Mouse (Mus musculus) kidney, postnatal 25 days (tissue): ENCODE data around the gene Cetn2.

Experiments
- DNase-seq, 2 experiments: peaks; one replicate each; pipeline ENCODE4 v3.0.0; 2021; ENCODE audit warnings: mixed read lengths in 2 of 2

The Cetn2 gene

GRCm38 (mm10) chrX:72917884-72918681 lies at the start of gene Cetn2, which contains the start of gene Nsdhl:
Gene Cetn2, minus strand, starts transcription at chrX:72918411.
Gene Nsdhl, plus strand, starts transcription at chrX:72918557.
- DNase-seq: peak; percentile 89 to 96

GRCm38 (mm10) chrX:72962743-72963142 lies 44.5 kb upstream of the Cetn2 start:
- no peak for DNase-seq

GRCm38 (mm10) chrX:72961511-72961910 lies 43.3 kb upstream of the Cetn2 start:
- no peak for DNase-seq

GRCm38 (mm10) chrX:72960431-72960830 lies 42.2 kb upstream of the Cetn2 start:
- DNase-seq: peak in 1 of 2 experiments; percentile 56

- DNase-seq: no peak
These were observed 38.3 kb upstream of the Cetn2 start for GRCm38 (mm10) chrX:72956486-72956885.

GRCm38 (mm10) chrX:72953464-72953863 lies 35.3 kb upstream of the Cetn2 start:
- peak; percentile 35 to 74 for DNase-seq

GRCm38 (mm10) chrX:72921391-72921790 lies 3.2 kb upstream of the Cetn2 start:
- DNase-seq: no peak

- DNase-seq: no peak
These were observed 460 bp upstream of the Cetn2 start for GRCm38 (mm10) chrX:72918682-72919059.

- no peak for DNase-seq
These were observed 6.6 kb downstream of the Cetn2 start for GRCm38 (mm10) chrX:72911611-72912010.

- peak; percentile 51 to 55 for DNase-seq
These were observed 9.8 kb downstream of the Cetn2 start for GRCm38 (mm10) chrX:72908404-72908741.

GRCm38 (mm10) chrX:72907619-72908403 lies 10.4 kb downstream of the Cetn2 start:
- no peak for DNase-seq

GRCm38 (mm10) chrX:72902530-72902929 lies 15.7 kb downstream of the Cetn2 start:
- DNase-seq: no peak

- no peak for DNase-seq
These were observed 22.2 kb downstream of the Cetn2 start for GRCm38 (mm10) chrX:72896055-72896437.

GRCm38 (mm10) chrX:72895388-72896054 lies 22.7 kb downstream of the Cetn2 start:
- DNase-seq: no peak
